In the genomic region with DNA sequence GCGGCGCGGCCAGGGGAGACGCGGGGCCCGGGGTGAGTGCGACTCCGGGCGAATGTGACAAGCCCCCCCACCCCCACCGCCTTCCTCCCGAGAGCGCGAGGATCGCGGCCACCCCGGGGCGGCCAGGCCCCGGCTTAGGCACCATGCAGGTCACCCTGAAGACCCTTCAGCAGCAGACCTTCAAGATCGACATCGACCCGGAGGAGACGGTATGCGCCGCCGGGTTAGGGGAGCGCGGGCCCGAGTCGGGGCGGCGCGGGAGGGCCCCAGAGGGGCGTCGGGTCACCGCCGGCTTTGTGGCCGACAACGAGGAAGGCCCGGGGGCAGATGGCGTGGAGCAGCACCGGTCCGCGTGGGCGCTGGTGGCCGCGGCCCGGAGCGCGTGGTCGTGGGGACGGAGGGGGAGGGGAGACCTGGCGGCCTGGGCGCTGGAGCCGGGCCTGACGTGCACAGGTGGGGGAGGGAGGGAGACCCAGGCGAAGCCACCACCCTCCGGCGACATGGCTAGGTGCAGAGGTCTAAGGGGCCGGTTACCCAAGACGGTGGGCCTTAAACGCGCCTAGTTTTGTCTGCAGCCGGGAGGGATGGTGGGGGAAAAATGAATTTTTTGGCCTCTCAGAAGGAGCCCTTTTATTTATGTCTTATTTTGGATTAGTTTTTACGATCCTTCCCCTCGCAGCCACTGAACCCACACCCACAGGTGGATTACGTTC, we compare ENCODE assay signal across 8 mouse cellular contexts. TPM values are rescaled to one million over a fixed set of nuclear protein-coding genes. Genes with fewer than 3 reads are reported as not detected.
DNase-seq lines count a peak whose midpoint lies in the region; ATAC-seq and TF ChIP-seq lines count a peak whose summit lies in the region.

No protein-coding gene starts in this region.

- H3K4me1 ChIP-seq in forebrain, embryonic 10.5 days = peaks cover 37% of the 10 kb centered on the region
- peaks cover 39% of the 10 kb centered on the region for H3K4me1 ChIP-seq in hindbrain, embryonic 13.5 days (replicated peaks)
- H3K4me1 ChIP-seq in limb, embryonic 12.5 days (replicated peaks) = peaks cover 13% of the 10 kb centered on the region
- H3K4me1 ChIP-seq in midbrain, embryonic 10.5 days = peaks cover 43% of the 10 kb centered on the region
- peaks cover 4% of the 10 kb centered on the region; the same call in 1 of the 2 replicates for H3K4me1 ChIP-seq in small intestine, adult 2 months (ENCODE audit: control insufficient read depth, insufficient read depth, insufficient read length, low read length)

- peak overlapping the region; percentile 93 for H3K4me3 ChIP-seq in forebrain, embryonic 10.5 days
- peak overlapping the region; percentile 98 for H3K4me3 ChIP-seq in hindbrain, embryonic 13.5 days
- H3K4me3 ChIP-seq in limb, embryonic 12.5 days (replicated peaks) = peak overlapping the region; percentile 91
- H3K4me3 ChIP-seq in midbrain, embryonic 10.5 days = peak overlapping the region; percentile 96
- H3K4me3 ChIP-seq in small intestine, adult 2 months (ENCODE audit: low read depth, low read length) = peak overlapping the region; percentile 90

- H3K27me3 ChIP-seq in forebrain, embryonic 10.5 days (ENCODE audit: poor library complexity, severe bottlenecking) = no peaks in the 10 kb centered on the region
- no peaks in the 10 kb centered on the region for H3K27me3 ChIP-seq in hindbrain, embryonic 13.5 days
- no peaks in the 10 kb centered on the region for H3K27me3 ChIP-seq in limb, embryonic 12.5 days
- no peaks in the 10 kb centered on the region for H3K27me3 ChIP-seq in midbrain, embryonic 10.5 days (ENCODE audit: low read depth, poor library complexity, severe bottlenecking)
- H3K27me3 ChIP-seq in small intestine, adult 2 months (ENCODE audit: control insufficient read depth, insufficient read depth, low read length) = no peaks in the 10 kb centered on the region

- H3K4me2 ChIP-seq in hindbrain, embryonic 13.5 days = peak overlapping the region; percentile 81
- peak overlapping the region; percentile 72 for H3K4me2 ChIP-seq in limb, embryonic 12.5 days

- under 1% methylated on average over 66 of the region's 66 CpGs for WGBS in forebrain, embryonic 10.5 days
- under 1% methylated on average over 65 of the region's 66 CpGs for WGBS in hindbrain, embryonic 13.5 days
- under 1% methylated on average over 52 of the region's 66 CpGs for WGBS in limb, embryonic 12.5 days
- 0% methylated on average over 66 of the region's 66 CpGs for WGBS in midbrain, embryonic 10.5 days
- under 1% methylated on average over 63 of the region's 66 CpGs for WGBS in small intestine, adult 2 months

- H3K27ac ChIP-seq in forebrain, embryonic 10.5 days = peak overlapping the region; percentile 97
- H3K27ac ChIP-seq in hindbrain, embryonic 13.5 days = peak overlapping the region; percentile 97
- H3K27ac ChIP-seq in limb, embryonic 12.5 days = peak overlapping the region; percentile 94
- H3K27ac ChIP-seq in midbrain, embryonic 10.5 days (replicated peaks) = peak overlapping the region; percentile 99
- H3K27ac ChIP-seq in small intestine, adult 2 months (ENCODE audit: insufficient read depth, low read depth, low read length) = peak overlapping the region; percentile 38

- TF ChIP-seq CTCF in small intestine, adult 2 months (IDR thresholded peaks at IDR 0.05; ENCODE audit: extremely low read depth, insufficient read length, insufficient replicate concordance, low read depth, low read length) = no peak

- H3K9ac ChIP-seq in hindbrain, embryonic 13.5 days = peak overlapping the region; percentile 96
- peak overlapping the region; percentile 93 for H3K9ac ChIP-seq in limb, embryonic 12.5 days (replicated peaks)

- peaks cover 6% of the 10 kb centered on the region for H3K36me3 ChIP-seq in forebrain, embryonic 10.5 days (replicated peaks)
- no peaks in the 10 kb centered on the region for H3K36me3 ChIP-seq in hindbrain, embryonic 13.5 days
- H3K36me3 ChIP-seq in limb, embryonic 12.5 days = no peaks in the 10 kb centered on the region
- H3K36me3 ChIP-seq in midbrain, embryonic 10.5 days = peaks cover 4% of the 10 kb centered on the region; the same call in 1 of the 2 replicates
- no peaks in the 10 kb centered on the region for H3K36me3 ChIP-seq in small intestine, adult 2 months (ENCODE audit: control insufficient read depth, insufficient read depth, low read length)

- TF ChIP-seq POLR2A in small intestine, adult 2 months (IDR thresholded peaks at IDR 0.05; ENCODE audit: low read depth, low read length) = no peak; the same call in 1 of the 2 replicates

- no peak; the same call in none of the 2 replicates for ATAC-seq in hindbrain, embryonic 13.5 days (ENCODE audit: low FRiP score)
- peak; percentile 49 for ATAC-seq in limb, embryonic 12.5 days (ENCODE audit: insufficient number of reproducible peaks, insufficient read depth, low FRiP score, low TSS enrichment, low read depth)

- no peaks in the 10 kb centered on the region for H3K9me3 ChIP-seq in forebrain, embryonic 10.5 days
- H3K9me3 ChIP-seq in hindbrain, embryonic 13.5 days = no peaks in the 10 kb centered on the region
- no peaks in the 10 kb centered on the region for H3K9me3 ChIP-seq in limb, embryonic 12.5 days
- H3K9me3 ChIP-seq in midbrain, embryonic 10.5 days (replicated peaks) = no peaks in the 10 kb centered on the region

- peak; percentile 60 to 70 for DNase-seq in cerebellum, adult 18-20 months
- no peak for DNase-seq in cerebellum, adult 9-11 months
- DNase-seq in adrenal gland, adult 2 months = peak; percentile 67
- DNase-seq in forebrain, embryonic 10.5 days (ENCODE audit: extremely low spot score, low spot score) = no peak
- peak; percentile 70 for DNase-seq in midbrain, embryonic 10.5 days (ENCODE audit: low spot score)

RNA-seq across cellular contexts. Expression of gene Rad23b, which starts 0.5 kb away (rescaled TPM):
- total RNA-seq in adrenal gland, adult 2 months (2021) = 100 to 1,000 TPM; 129 to 174 TPM
- 314 and 322 TPM in 2 replicates for polyA plus RNA-seq in adrenal gland, adult 2 months (2012; rRNA removed)
- polyA plus RNA-seq in forebrain, embryonic 10.5 days (2016; fragmentation: Nextera tagmentation; extraction: Ambion mirVana) = 87.5 and 94.6 TPM in 2 replicates
- polyA plus RNA-seq in hindbrain, embryonic 13.5 days (2015; fragmentation: Nextera tagmentation; extraction: Ambion mirVana) = 86.2 and 92.6 TPM in 2 replicates
- 95.5 and 101 TPM in 2 replicates for polyA plus RNA-seq in limb, embryonic 12.5 days (2016; fragmentation: Nextera tagmentation; extraction: Ambion mirVana)
- 82.0 and 91.4 TPM in 2 replicates for polyA plus RNA-seq in midbrain, embryonic 10.5 days (2016; fragmentation: Nextera tagmentation; extraction: Ambion mirVana)
- polyA plus RNA-seq in small intestine, adult 2 months (2012; rRNA removed) = 117 and 267 TPM in 2 replicates

Comparison
In these comparisons a context has a peak if more than half of its experiments do, and no peak if none do; other contexts are left out.
1. DNase-seq: peak in cerebellum, adult 18-20 months (2 of 2), adrenal gland, adult 2 months (single experiment) and midbrain, embryonic 10.5 days (single experiment); none in cerebellum, adult 9-11 months (single experiment) and forebrain, embryonic 10.5 days (single experiment).
2. H3K27ac ChIP-seq: peak in every context shown above with its lines; median percentile 99 in midbrain, embryonic 10.5 days; 97 in forebrain, embryonic 10.5 days; 97 in hindbrain, embryonic 13.5 days; 94 in limb, embryonic 12.5 days; 38 in small intestine, adult 2 months.
3. Peak in every context shown above with its lines, with median percentiles within 50 percentile points of each other: H3K4me3 ChIP-seq.